Comparison of ENCODE assay signal across 9 mouse cellular contexts in the genomic region with DNA sequence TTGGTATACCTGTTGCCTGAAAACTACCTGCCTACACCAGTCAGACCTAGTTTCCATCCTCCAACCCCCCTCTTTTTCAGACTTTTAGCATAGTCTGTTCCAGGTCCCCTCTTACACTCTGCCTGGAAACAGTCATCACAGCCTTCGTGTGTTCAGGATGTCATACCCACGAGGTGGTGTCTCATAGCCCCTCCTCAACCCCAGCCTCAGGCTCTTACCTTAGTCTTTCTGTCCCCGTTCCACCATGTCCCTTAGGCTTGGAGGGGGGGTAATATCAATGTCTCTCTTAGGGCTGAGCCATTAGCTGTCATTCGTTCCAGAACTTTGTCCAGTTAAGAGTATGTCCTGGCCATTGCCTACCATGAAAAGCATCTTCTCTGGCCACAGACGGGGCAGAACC. TPM values are rescaled to one million over a fixed set of nuclear protein-coding genes. Genes with fewer than 3 reads are reported as not detected.
DNase-seq lines count a peak whose midpoint lies in the region; ATAC-seq lines count a peak whose summit lies in the region.
"Had no signal": no experiment of that assay in that cellular context is flagged by ENCODE, and none has a peak within 500 bp of the region (broad histone marks: within the 10 kb centered on the region; RNA-seq: fewer than 3 reads in every experiment).

No protein-coding gene starts in this region.

- DNase-seq in liver, embryonic 13.5 days: no peak
- DNase-seq in liver: no peak
- DNase-seq in right cerebral cortex, postnatal 36 days (ENCODE audit: low spot score in 2 of 2): no peak
- no peak for DNase-seq in cerebellum, postnatal 4 days (ENCODE audit: low spot score in 2 of 2)

- WGBS in liver, embryonic 13.5 days (ENCODE audit: insufficient replicate concordance): 20% methylated on average over 5 of the region's 5 CpGs
- WGBS in forebrain, embryonic 13.5 days: 37% methylated on average over 5 of the region's 5 CpGs
- WGBS in limb, embryonic 15.5 days: 33% methylated on average over 5 of the region's 5 CpGs
- WGBS in stomach, embryonic 14.5 days: 25% methylated on average over 5 of the region's 5 CpGs

- H3K4me3 ChIP-seq in liver, embryonic 13.5 days (replicated peaks): no peak overlapping the region
- H3K4me3 ChIP-seq in forebrain, embryonic 13.5 days: no peak overlapping the region
- H3K4me3 ChIP-seq in limb, embryonic 15.5 days: no peak overlapping the region
- H3K4me3 ChIP-seq in stomach, embryonic 14.5 days (ENCODE audit: low read depth, low read length): no peak overlapping the region
- H3K4me3 ChIP-seq: embryonic facial prominence, embryonic 13.5 days; limb, embryonic 13.5 days had no signal

- H3K36me3 ChIP-seq in liver, embryonic 13.5 days: no peaks in the 10 kb centered on the region
- H3K36me3 ChIP-seq in forebrain, embryonic 13.5 days (ENCODE audit: poor library complexity, severe bottlenecking): no peaks in the 10 kb centered on the region
- no peaks in the 10 kb centered on the region for H3K36me3 ChIP-seq in limb, embryonic 15.5 days
- H3K36me3 ChIP-seq in stomach, embryonic 14.5 days (ENCODE audit: control insufficient read depth, insufficient read depth, low read length): no peaks in the 10 kb centered on the region
- H3K36me3 ChIP-seq: embryonic facial prominence, embryonic 13.5 days; limb, embryonic 13.5 days had no signal

- H3K9ac ChIP-seq in liver, embryonic 13.5 days: no peak overlapping the region
- no peak overlapping the region for H3K9ac ChIP-seq in forebrain, embryonic 13.5 days
- no peak overlapping the region for H3K9ac ChIP-seq in limb, embryonic 15.5 days
- H3K9ac ChIP-seq in stomach, embryonic 14.5 days (replicated peaks; ENCODE audit: low read depth, low read length): no peak overlapping the region
- H3K9ac ChIP-seq: embryonic facial prominence, embryonic 13.5 days; limb, embryonic 13.5 days had no signal

- H3K4me1 ChIP-seq in liver, embryonic 13.5 days (replicated peaks): peaks cover 9% of the 10 kb centered on the region
- H3K4me1 ChIP-seq in forebrain, embryonic 13.5 days: peaks cover 15% of the 10 kb centered on the region
- peaks cover 7% of the 10 kb centered on the region; the same call in 1 of the 2 replicates for H3K4me1 ChIP-seq in limb, embryonic 15.5 days
- no peaks in the 10 kb centered on the region for H3K4me1 ChIP-seq in stomach, embryonic 14.5 days (ENCODE audit: control insufficient read depth, insufficient read depth, low read length)

- no peak overlapping the region for H3K27ac ChIP-seq in liver, embryonic 13.5 days
- H3K27ac ChIP-seq in forebrain, embryonic 13.5 days: no peak overlapping the region
- H3K27ac ChIP-seq in limb, embryonic 15.5 days: no peak overlapping the region
- no peak overlapping the region for H3K27ac ChIP-seq in stomach, embryonic 14.5 days (ENCODE audit: low read length)
- H3K27ac ChIP-seq: embryonic facial prominence, embryonic 13.5 days; limb, embryonic 13.5 days had no signal

- no peaks in the 10 kb centered on the region for H3K9me3 ChIP-seq in liver, embryonic 13.5 days (replicated peaks)
- no peaks in the 10 kb centered on the region for H3K9me3 ChIP-seq in forebrain, embryonic 13.5 days (replicated peaks)
- H3K9me3 ChIP-seq in limb, embryonic 15.5 days: no peaks in the 10 kb centered on the region
- H3K9me3 ChIP-seq in stomach, embryonic 14.5 days (ENCODE audit: control insufficient read depth, low read depth, low read length): no peaks in the 10 kb centered on the region
- H3K9me3 ChIP-seq: embryonic facial prominence, embryonic 13.5 days; limb, embryonic 13.5 days had no signal

- ATAC-seq in liver, embryonic 13.5 days (ENCODE audit: low read depth): peak; percentile 12; the same call in 1 of the 2 replicates
- peak; percentile 45; the same call in 1 of the 2 replicates for ATAC-seq in forebrain, embryonic 13.5 days
- peak; percentile 23; the same call in 1 of the 2 replicates for ATAC-seq in limb, embryonic 15.5 days (ENCODE audit: insufficient number of reproducible peaks, low FRiP score, low TSS enrichment, low read depth)
- ATAC-seq in stomach, embryonic 14.5 days (ENCODE audit: insufficient number of reproducible peaks, insufficient read depth, low FRiP score, low read depth): peak; percentile 18; the same call in 1 of the 2 replicates

- H3K27me3 ChIP-seq in liver, embryonic 13.5 days: peaks cover 5% of the 10 kb centered on the region; the same call in 1 of the 2 replicates
- H3K27me3 ChIP-seq in forebrain, embryonic 13.5 days: no peaks in the 10 kb centered on the region
- H3K27me3 ChIP-seq in limb, embryonic 15.5 days: no peaks in the 10 kb centered on the region
- H3K27me3 ChIP-seq in stomach, embryonic 14.5 days (ENCODE audit: control insufficient read depth, insufficient read depth, low read length): no peaks in the 10 kb centered on the region
- H3K27me3 ChIP-seq: embryonic facial prominence, embryonic 13.5 days; limb, embryonic 13.5 days had no signal

- H3K4me2 ChIP-seq in liver, embryonic 13.5 days: no peak overlapping the region
- H3K4me2 ChIP-seq in forebrain, embryonic 13.5 days: no peak overlapping the region
- H3K4me2 ChIP-seq in limb, embryonic 15.5 days: no peak overlapping the region
- no peak overlapping the region for H3K4me2 ChIP-seq in stomach, embryonic 14.5 days (replicated peaks; ENCODE audit: low read depth, low read length)

RNA-seq across cellular contexts. Expression of a gene that starts 9.0 kb away (rescaled TPM):
- 0.39 and 0.41 TPM in 2 replicates for polyA plus RNA-seq in liver, embryonic 13.5 days (2015; fragmentation: Nextera tagmentation; extraction: Ambion mirVana)
- not detected in 2 replicates for polyA plus RNA-seq in forebrain, embryonic 13.5 days (2015; fragmentation: Nextera tagmentation; extraction: Ambion mirVana)
- polyA plus RNA-seq in limb, embryonic 15.5 days (2015; fragmentation: Nextera tagmentation; extraction: Ambion mirVana): 0.61 and 0.79 TPM in 2 replicates
- 0.65 and 1.1 TPM in 2 replicates for polyA plus RNA-seq in stomach, embryonic 14.5 days (2014; fragmentation: Nextera tagmentation; extraction: Ambion mirVana)

RNA-seq across cellular contexts. Expression of a gene that starts 18.2 kb away (rescaled TPM):
- 4.4 and 5.2 TPM in 2 replicates for polyA plus RNA-seq in liver, embryonic 13.5 days (2015; fragmentation: Nextera tagmentation; extraction: Ambion mirVana)
- 8.7 and 10.0 TPM in 2 replicates for polyA plus RNA-seq in forebrain, embryonic 13.5 days (2015; fragmentation: Nextera tagmentation; extraction: Ambion mirVana)
- 13.4 and 15.2 TPM in 2 replicates for polyA plus RNA-seq in limb, embryonic 15.5 days (2015; fragmentation: Nextera tagmentation; extraction: Ambion mirVana)
- 11.9 and 15.1 TPM in 2 replicates for polyA plus RNA-seq in stomach, embryonic 14.5 days (2014; fragmentation: Nextera tagmentation; extraction: Ambion mirVana)

RNA-seq across cellular contexts. Expression of a gene that starts 21.2 kb away (rescaled TPM):
- polyA plus RNA-seq in liver, embryonic 13.5 days (2015; fragmentation: Nextera tagmentation; extraction: Ambion mirVana): 42.0 and 53.3 TPM in 2 replicates
- 124 and 125 TPM in 2 replicates for polyA plus RNA-seq in forebrain, embryonic 13.5 days (2015; fragmentation: Nextera tagmentation; extraction: Ambion mirVana)
- 104 and 112 TPM in 2 replicates for polyA plus RNA-seq in limb, embryonic 15.5 days (2015; fragmentation: Nextera tagmentation; extraction: Ambion mirVana)
- 150 and 152 TPM in 2 replicates for polyA plus RNA-seq in stomach, embryonic 14.5 days (2014; fragmentation: Nextera tagmentation; extraction: Ambion mirVana)

RNA-seq across cellular contexts. Expression of a gene that starts 41.9 kb away (rescaled TPM):
- polyA plus RNA-seq in liver, embryonic 13.5 days (2015; fragmentation: Nextera tagmentation; extraction: Ambion mirVana): 0.31 and 0.36 TPM in 2 replicates
- polyA plus RNA-seq in forebrain, embryonic 13.5 days (2015; fragmentation: Nextera tagmentation; extraction: Ambion mirVana): 0.20 TPM in 1 of 2 replicates, not detected in the other
- polyA plus RNA-seq in limb, embryonic 15.5 days (2015; fragmentation: Nextera tagmentation; extraction: Ambion mirVana): 0.37 and 0.38 TPM in 2 replicates
- 0.35 and 0.38 TPM in 2 replicates for polyA plus RNA-seq in stomach, embryonic 14.5 days (2014; fragmentation: Nextera tagmentation; extraction: Ambion mirVana)

RNA-seq across cellular contexts. Expression of a gene that starts 51.7 kb away (rescaled TPM):
- polyA plus RNA-seq in liver, embryonic 13.5 days (2015; fragmentation: Nextera tagmentation; extraction: Ambion mirVana): 0.54 and 0.62 TPM in 2 replicates
- polyA plus RNA-seq in forebrain, embryonic 13.5 days (2015; fragmentation: Nextera tagmentation; extraction: Ambion mirVana): 0.20 TPM in 1 of 2 replicates, not detected in the other
- polyA plus RNA-seq in limb, embryonic 15.5 days (2015; fragmentation: Nextera tagmentation; extraction: Ambion mirVana): 2.6 and 3.3 TPM in 2 replicates
- polyA plus RNA-seq in stomach, embryonic 14.5 days (2014; fragmentation: Nextera tagmentation; extraction: Ambion mirVana): 1.4 and 1.6 TPM in 2 replicates
